Mouse (Mus musculus): ENCODE data around the gene Ly6g5c. TPM values are rescaled to one million over a fixed set of nuclear protein-coding genes. Genes with fewer than 3 reads are reported as not detected.

Gene Ly6g5c
- not detected for total RNA-seq (2022)

DNA sequence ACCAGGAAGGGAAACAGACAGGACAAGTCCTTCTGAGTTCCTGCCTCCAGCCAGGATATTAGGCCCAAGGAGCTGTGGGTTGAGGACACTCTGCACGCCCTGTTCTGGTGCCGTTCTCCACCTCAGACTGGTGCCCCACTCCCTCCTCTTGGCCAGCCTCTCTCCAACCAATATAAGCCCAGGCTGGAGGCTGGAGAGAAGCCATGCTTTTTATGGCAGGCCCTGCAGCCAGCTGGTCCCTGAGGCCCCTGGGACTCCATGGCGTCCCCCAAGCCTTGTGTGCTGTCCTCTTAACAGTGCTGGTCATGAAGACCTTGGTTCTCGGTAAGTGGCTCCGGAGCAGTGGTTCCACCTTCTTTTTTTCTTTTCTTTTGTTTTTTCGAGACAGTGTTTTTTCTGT lies at the start of gene Ly6g5c:
TSS of gene Ly6g5c (plus strand) at position 183 of the 400 bp plus-strand sequence.
- no peak for DNase-seq (ENCODE audit: low spot score in 2 of 2)

DNA sequence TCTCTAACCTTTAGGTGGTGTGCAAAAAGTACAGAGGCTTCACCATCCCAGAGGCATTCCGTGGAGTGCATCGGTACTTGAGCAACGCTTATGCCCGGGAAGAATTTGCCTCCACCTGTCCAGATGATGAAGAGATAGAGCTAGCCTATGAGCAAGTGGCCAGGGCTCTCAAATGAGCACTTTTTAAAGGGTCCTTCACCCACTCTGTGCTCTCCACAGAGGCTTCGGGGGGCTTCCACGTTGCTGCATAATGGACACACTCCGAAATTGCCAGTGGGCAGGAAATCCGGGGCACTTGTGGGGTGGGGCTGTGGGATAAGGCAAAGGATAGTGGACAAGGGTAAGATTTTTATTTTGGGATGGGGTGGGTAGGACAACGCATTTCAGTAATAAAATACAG lies 49.8 kb upstream of the Ly6g5c start:
- no peak for DNase-seq (ENCODE audit: low spot score in 2 of 2)

DNA sequence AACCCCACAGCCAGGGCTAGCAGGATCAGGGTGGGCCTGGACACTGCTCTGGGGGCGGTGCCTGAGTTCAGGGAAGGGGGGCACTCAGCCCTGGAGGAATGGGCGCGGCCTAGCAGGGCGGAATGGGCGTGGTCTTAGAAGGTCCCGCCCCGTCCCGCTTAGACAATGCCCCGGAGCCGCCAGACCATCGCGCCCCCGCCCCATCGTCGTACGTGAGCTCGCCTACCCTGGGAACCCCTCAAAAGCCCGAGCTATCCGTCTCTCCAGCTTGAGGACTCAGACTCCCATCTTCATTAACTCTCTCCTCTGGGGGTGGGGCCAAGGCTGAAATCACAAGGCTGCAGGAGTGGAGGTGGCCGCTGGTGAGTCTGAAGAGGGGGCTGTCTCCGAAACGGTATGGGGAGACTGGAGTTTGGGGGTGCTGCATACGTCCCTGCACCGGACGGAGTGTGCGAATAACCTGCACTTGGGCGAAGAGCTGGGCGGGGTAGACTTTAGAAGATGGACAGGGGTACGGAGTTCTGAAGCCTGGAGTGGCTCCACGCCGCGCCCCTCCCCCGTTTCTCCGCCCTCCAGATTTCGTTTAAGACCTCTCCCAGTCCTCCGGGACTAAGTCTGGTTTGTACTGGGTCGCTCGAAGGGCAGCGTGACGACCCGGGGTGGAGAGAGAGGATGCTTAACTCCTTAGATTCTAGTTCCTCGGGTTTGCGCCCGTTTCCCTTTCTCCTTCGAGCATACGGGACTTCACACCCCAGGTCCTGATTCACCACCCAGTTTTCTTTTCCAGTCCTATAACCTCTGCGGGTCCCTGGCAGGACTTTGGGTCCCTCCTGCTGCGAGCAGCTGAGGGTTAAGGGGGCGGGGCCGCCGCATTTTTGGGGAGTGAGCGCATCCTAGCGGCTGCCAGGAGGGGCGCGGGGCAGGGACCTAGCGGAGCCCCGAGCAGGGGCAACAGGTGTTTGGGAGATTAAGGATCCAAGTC lies 48.9 kb upstream of the Ly6g5c start, which contains the start of gene Ddah2:
TSS of gene Ddah2 (plus strand) at position 125 of the 982 bp plus-strand sequence.
- peak; percentile 45 to 51 for DNase-seq (ENCODE audit: low spot score in 2 of 2)

DNA sequence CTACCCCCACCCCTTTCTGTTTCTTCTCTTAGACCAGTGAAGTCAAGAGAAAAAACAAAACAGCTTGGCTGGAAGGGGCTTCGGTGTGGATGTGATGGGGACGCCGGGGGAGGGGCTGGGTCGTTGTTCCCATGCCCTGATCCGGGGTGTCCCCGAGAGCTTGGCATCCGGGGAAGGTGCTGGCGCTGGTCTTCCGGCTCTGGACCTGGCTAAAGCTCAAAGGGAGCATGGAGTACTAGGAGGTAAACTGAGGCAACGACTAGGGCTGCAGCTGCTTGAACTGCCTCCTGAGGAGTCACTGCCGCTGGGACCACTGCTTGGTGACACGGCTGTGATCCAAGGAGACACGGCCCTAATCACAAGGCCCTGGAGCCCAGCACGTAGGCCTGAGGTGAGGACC lies 48.0 kb upstream of the Ly6g5c start:
- no peak for DNase-seq (ENCODE audit: low spot score in 2 of 2)

DNA sequence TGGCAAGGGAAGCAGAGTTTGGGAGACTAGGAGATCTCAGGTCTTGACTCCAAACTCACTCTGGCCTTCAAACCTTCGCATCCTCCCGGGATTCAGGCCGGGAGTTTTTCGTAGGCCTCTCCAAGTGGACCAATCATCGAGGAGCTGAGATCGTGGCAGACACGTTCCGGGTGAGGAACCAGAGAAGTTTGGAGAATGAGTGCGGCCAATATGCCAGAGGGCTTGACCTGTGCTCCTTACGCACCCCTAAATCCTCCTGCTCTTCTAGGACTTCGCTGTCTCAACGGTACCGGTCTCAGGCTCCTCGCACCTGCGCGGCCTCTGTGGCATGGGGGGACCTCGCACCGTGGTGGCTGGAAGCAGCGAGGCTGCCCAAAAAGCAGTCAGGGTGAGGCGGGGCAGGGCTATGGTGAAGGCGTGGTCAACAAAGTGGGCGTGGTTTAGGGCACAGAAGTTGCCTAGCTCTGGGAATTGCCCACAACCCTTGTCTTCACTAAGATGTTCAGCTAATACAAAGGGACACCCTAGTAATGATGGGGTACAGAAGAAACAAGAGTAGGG lies 47.3 kb upstream of the Ly6g5c start:
- no peak for DNase-seq (ENCODE audit: low spot score in 2 of 2)

DNA sequence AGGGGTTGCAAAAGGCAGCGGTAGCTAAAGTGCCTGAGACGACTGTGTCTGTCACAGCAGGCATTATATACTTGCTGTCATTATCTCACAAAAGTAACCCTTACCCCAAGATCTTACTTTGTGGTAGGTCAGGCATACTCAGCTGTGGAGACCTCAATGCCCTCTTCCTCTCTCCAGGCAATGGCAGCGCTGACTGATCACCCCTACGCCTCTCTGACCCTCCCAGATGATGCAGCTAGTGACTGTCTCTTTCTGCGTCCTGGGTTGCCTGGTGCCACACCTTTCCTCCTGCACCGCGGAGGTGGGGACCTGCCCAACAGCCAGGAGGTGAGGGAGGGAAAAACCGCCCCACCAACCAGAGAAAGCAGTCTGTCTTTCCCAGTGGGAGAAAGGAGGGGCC lies 46.8 kb upstream of the Ly6g5c start:
- DNase-seq (ENCODE audit: low spot score in 2 of 2): no peak

DNA sequence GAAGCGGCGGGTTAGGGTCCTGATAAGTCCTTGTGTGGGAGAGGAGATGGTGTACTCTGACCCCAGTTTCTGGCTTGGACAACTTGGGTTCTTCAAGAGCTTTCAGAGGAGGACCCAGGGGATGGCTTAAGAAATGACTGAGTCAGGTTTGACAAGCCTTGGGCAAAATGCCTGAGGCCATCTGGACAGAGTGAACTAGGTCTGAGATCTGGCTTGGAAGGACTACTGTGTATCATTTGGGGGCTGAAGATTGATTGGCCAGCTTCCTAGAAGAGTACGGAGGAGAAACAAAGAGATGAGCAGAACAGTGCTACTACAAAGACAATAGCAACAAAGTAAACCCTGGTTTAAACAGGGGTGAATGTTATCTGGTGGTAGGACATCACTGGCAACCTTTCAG lies 44.6 kb upstream of the Ly6g5c start:
- no peak for DNase-seq (ENCODE audit: low spot score in 2 of 2)

DNA sequence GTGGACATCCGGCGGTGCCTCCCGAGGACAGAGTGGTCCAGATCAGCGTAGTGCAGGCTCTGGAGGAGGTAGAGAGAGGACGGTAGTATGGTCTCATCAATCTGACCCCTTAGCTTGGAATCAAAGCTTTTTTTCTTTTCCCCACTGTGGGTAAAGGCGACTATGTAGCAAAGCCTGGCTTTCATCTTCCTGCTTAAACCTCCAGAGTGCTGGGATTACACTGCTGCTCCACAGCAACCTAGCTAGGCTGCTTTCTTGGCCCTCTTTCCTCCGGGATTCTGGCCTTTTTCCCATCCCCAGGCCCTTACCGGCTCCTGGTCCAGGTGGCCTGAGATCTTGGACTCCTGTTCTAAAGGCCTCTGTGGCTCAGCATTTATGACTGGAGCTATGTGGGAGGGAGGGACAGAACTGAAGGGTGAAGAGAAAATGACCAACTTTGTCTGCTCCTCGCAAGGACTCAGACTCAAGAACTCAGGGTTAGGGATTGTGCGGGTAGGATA lies 43.7 kb upstream of the Ly6g5c start:
- DNase-seq (ENCODE audit: low spot score in 2 of 2): no peak

DNA sequence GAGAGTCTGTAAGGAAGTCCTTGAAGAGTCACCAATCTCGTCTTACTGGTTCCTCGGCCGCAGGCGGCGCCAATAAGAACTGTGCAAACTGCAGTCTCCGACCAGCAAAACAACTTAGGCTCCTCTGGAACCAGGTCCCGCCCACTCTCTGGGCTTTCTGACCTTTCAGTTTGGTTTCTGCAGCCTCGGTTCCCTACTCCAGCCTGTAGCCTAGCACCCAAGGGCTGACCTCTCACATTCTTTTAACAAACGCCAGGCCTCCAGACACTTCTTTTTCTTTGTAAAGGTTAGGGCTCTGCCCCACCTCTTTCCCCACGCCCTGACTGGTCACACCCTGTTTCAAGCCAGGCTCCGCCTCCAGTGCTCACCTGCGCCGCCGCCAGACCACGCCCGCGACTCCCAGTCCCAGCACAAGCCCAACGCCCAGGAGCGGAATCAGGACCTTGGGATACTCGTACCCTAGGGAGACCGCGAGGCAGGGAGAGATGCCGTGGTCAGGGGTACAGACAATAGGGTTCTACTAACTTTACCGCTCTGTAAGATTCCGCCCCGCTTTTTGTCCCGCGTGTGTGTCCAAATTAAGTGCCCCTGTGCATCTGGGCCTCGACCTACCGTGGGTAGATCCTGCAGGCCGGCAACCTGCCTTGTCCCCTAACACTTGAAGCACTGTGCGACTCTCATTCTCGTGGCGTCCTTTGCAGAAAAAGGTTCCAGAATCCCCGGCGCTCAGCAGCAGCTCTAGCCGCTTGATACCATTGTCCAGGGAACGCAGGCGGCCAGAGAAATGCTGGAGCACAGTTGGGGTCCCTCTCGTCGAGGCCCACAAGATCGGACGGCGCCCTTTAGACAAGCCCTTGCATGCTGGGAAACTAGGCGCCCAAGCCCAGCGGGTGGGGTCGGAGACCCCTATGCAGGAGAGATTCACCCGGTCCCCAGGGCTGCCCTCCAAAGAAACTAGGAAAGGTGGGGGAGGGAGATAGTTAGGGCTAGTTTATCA lies 42.8 kb upstream of the Ly6g5c start, which contains the start of gene Ly6g6c:
TSS of gene Ly6g6c (plus strand) at position 438 of the 997 bp plus-strand sequence.
- no peak for DNase-seq (ENCODE audit: low spot score in 2 of 2)

DNA sequence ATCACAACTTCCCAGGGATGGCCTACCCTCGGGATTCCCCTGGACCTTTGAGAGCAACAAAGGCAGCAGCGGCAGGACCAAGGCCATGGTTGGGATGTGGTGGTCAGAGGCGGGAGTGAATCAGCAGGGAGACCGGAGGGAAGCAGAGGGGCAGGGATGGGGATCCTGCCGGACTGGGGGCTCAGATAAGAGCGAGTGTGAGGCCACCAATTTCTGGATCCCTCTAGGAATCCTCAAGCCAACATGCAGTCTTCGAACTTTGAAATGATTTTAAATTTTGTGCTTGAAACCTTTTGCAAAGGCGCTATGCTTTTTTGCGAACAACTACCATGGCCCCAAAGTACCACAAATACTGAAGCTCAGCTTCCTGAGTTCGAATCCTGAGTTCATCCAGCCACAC lies 42.0 kb upstream of the Ly6g5c start, which contains the start of gene Mpig6b:
TSS of gene Mpig6b (minus strand) at position 101 of the 400 bp plus-strand sequence.
- no peak for DNase-seq (ENCODE audit: low spot score in 2 of 2)

DNA sequence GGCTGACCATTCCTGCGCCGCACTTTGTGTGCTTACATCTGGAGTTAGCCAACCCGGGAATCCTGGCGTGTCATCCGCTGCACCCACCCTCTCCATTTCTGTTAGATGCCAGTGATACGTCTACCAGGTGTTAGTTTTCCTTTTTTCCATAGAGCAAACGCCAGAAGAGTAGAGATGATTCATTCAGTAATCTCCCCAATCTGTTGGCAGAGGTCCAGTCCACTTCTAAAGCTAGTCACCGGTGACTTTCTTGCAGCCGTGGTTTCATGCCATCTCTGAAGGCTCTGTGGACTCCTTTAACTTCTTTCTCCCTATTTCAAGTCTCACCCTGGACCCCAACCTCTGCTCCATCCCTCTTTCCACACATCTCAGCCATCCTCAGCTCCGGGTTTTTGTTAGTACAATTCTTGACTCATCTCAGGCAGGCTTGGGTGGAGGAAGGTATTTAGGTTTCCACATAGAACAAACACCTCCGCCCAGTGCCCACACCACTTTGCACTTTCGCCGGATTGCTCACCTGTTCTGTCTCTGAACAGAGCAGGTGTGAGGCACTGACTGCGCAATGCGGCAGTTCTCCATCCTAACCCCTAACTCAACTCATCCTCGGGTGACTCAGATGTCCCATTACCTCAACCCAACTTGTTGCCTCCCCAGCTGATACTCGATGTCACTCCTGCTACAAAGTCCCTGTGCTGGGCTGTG lies 39.7 kb upstream of the Ly6g5c start:
- no peak for DNase-seq (ENCODE audit: low spot score in 2 of 2)

DNA sequence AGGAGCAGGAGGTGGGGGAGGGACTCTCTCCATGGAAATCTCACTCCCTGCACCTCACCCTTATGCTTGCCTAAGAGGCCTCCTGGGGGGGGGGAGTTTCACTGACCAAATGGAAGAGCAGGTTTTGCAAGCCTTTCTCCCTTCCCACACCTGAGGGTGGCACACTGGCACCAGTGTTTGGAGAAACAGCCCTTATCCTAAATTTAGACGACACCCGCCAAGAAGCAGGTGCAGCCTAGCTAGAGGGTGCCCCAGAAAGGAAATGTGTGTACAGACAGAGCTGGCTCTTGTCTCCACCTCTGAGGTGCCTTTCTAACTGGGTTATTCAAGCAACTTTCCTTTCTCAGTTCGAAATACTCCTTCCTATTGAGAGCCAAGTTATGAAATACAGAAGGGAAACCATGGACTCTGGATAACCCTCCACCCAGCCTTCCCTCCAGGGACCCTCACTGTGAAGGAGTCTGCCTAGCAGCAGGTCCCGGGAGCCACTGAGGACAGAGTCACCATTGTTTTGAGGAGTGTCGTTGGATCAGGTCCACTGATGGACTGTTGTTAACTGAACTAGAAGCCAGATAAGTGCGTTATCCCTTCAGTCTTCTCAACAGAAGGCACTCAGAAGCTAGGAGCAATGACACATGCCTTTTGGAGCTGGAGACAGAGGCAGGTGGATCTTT lies 37.4 kb upstream of the Ly6g5c start:
- DNase-seq (ENCODE audit: low spot score in 2 of 2): no peak

DNA sequence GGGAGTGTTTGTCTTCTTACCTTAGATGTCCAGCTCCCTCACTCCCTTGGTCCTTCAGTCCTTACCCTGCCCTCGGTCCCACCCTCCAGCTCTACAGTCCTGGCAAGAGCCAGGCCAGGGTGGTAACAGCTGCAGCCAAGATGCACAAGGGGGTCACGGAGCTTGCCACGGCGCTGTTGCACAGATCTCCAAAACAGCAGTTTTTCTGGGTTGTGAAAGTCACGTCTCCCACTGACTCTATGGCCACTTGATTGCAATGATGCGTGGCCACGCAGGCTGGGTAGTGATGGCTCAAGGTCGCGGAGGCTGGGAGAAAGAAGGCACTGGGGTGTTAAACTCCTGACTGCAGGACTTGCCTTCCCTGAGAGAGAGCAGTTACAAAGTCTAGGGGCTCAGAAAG lies 36.6 kb upstream of the Ly6g5c start:
- DNase-seq (ENCODE audit: low spot score in 2 of 2): no peak

DNA sequence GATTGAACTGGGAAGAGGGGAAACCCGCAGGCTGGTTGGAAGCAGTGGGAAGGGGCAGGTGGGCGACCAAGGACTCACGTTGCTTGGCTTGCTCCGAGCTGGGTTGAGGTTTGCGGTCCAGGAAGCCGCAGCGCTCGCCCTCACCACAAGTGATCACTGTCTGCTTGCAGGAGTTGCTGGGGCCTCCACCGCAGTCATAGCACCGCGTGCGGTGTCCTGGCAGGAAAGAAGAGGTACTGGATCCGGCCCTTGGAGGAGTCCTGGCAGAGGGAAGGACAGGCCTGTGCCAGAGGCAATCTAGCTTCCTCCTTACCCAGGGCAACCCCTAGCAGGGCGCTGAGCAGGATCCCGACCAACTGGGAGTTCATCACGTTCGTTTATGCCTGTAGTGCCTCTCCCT lies 34.0 kb upstream of the Ly6g5c start:
- DNase-seq (ENCODE audit: low spot score in 2 of 2): no peak

DNA sequence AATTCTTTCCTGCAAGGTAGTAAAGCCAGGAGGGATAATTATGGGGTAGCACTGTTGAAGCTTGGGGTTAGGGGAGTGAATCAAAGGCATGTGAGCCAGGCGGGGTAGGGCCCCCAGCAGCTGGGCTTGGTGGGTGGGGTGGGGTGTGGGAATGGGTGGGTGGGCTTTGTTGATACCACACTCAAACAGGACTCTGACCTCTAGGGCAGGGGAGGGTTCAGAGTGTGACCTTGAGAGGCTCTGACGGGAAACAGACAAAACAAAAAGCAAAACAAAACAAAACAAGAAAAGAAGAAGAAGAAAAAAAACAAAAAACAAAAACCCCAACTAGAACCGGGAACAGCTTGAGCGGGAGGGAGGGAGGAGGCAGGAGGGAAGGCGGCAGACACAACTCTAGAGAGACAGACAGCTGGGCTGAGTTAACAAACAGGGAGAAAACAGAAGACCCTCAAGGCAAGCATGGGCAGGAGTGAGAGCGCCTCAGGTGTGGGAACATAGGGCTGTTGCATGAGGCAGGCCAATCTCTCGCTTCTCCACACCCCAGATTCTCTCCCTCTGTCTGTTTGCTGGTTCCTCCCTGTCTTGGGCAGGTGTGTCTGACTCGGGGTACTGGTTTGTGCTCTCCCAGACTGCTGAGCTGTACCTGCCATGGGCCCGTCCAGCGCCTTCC lies 31.4 kb upstream of the Ly6g5c start, which contains the start of gene Ly6g6e:
TSS of gene Ly6g6e (plus strand) at position 396 of the 670 bp plus-strand sequence.
- DNase-seq (ENCODE audit: low spot score in 2 of 2): no peak

DNA sequence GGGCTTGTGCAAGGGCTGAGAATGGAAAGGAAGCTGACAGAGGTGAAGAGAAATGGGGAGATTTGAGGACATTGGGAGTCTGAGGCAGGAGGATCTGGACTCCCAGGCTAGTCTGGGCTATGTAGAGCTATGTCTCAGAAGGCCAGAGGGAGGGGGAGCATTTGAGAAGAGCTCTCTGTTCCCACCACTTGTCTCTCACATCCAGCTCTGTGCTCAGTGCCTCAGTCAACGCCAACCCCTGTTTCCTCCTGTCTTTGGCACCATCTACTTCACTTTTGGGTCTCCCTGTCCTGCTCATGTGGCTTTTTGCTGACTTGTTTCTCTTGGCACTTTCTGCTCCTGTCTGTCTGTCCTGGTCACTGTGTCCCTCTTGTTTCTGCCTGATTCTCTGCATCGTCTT lies 30.8 kb upstream of the Ly6g5c start:
- DNase-seq (ENCODE audit: low spot score in 2 of 2): no peak

DNA sequence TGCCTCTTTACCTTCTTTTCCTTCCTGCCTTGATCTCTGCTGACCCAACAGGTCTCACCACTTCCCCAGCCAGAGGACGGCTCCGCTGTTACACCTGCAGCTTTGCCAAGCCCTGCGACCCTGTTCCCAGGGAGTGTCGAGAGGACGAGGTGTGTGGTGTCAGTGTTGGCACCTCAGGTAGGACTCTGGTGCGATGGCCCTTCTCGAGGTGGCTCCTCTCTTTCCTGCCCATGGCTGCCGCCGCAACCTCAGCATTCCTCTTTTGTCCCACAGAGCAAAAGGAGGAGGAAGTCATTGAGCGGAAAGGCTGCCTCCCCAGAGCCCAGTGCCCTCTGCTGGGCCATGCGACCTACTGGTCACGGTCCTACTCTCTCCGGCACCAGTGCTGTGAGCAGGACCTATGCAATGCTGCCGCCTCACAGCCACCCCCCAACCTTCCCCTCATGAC lies 30.3 kb upstream of the Ly6g5c start, which contains the start of gene Ly6g6d:
TSS of gene Ly6g6d (minus strand) at position 280 of the 448 bp plus-strand sequence.
- DNase-seq (ENCODE audit: low spot score in 2 of 2): no peak

DNA sequence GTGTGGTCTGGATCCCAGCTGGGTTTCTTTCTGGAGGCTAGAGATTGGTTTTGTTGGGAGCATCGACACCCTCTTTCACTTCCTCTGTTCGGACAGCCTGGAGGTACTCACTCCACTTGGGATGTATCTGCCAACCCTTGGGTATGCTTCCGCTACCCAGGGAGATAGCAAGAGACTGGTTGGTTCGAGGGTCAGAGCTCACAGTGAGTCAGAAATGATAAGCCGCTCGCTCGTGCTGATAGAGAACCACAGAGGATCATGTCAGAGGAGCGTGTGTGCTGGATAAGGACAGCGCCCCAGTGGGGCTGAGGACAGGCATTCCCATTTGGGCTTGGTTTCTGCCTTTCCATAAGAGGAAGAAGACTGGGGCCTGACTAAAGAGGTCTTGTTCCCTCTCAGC lies 28.3 kb upstream of the Ly6g5c start:
- DNase-seq (ENCODE audit: low spot score in 2 of 2): no peak

DNA sequence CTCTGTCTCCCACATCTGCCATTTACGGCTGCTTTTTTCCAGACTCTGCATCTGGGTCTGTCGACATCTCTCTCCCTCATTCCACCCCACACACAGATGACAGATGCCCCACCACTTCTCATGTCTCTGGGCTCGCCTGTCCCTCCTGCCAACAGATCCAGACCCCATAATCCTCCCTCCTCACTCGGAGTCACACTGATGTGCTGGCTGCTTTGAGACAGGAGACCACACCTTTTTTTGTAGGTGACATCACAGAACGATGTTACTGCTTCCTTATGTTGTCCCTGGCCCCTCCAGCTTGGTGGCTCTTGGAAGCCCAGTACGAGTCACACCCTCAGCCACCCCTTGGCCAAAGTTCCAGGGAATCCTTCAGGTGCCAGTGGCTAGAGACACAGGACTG lies 27.8 kb upstream of the Ly6g5c start:
- DNase-seq (ENCODE audit: low spot score in 2 of 2): no peak

Measured in left cerebral cortex, adult 8-10 months (tissue).